Mouse (Mus musculus): ENCODE measurements around the gene Rabif. TPM values are rescaled to one million over a fixed set of nuclear protein-coding genes. Genes with fewer than 3 reads are reported as not detected.
"Not testable (repeated sequence)": the region's sequence is repeated elsewhere in the genome, so short reads cannot be mapped to it uniquely, and the experiment has no call there.

Gene Rabif
- polyA plus RNA-seq (2014; fragmentation: Nextera tagmentation; extraction: Ambion mirVana), result 35.3 and 37.9 TPM in 2 replicates

DNA sequence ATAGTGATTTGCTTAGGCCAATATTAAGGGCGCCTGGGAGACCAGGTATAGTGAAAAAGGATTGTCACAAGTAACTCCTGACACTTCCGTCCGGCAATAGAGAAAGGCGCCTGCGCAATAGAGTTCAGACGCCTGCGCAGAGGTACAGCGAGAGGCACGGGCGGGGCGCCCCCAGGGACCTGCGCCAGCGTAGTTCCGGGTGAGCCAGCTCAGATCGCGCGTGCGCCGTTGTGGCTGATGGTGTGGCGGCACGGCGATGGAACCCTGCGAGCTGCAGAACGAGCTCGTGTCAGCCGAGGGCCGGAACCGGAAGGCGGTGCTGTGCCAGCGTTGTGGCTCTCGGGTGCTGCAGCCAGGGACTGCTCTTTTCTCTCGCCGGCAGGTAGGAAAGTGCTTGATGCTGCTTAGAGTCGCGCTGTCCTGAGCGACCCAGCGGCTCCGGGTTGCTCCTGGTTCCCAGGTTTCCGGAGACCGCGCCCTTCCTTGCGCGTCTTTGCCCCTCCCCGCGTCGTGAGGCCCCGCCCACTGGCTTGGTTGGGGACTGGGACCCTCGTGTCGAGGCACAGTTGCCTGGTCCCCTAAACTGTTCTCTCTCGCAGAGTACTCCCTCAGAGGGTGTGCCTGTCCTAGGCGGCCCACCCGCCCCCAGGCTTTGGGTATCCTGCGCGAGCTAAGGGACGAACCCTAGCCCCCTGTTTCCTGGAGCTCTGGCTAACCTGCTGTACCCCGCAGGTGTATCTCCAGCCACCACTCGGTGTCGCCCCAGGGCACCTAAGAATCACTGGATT is at the start of gene Rabif:
Gene Rabif, plus strand, starts transcription at position 221 of the 788 bp plus-strand sequence.
- Histone ChIP-seq H3K27me3 (ENCODE audit: control insufficient read depth, insufficient read depth, low read length) (no peaks in the 10 kb centered on the region), H3K4me1 (ENCODE audit: control insufficient read depth, insufficient read depth, low read length) (0 out of 2 replicates have a peak, but pooled peaks cover 3% of the 10 kb centered on the region), H3K9me3 (replicated peaks; ENCODE audit: control insufficient read depth, low read length) (no peaks in the 10 kb centered on the region), H3K27ac (ENCODE audit: low read depth, low read length) (peak within 1 kb of the TSS; percentile 90), H3K4me2 (peak within 1 kb of the TSS; percentile 78), H3K9ac (ENCODE audit: low read depth, low read length) (peak within 1 kb of the TSS; percentile 78), H3K36me3 (ENCODE audit: control insufficient read depth, insufficient read depth, low read length) (0 out of 2 replicates have a peak, but pooled peaks cover 2% of the 10 kb centered on the region), H3K4me3 (ENCODE audit: low read depth, low read length) (peak within 1 kb of the TSS; percentile 65)
- peak; percentile 98 for ATAC-seq (replicated peaks; ENCODE audit: insufficient number of reproducible peaks, low FRiP score, low TSS enrichment)
- WGBS (ENCODE audit: insufficient replicate concordance), result under 1% methylated on average over 58 of the region's 58 CpGs

DNA sequence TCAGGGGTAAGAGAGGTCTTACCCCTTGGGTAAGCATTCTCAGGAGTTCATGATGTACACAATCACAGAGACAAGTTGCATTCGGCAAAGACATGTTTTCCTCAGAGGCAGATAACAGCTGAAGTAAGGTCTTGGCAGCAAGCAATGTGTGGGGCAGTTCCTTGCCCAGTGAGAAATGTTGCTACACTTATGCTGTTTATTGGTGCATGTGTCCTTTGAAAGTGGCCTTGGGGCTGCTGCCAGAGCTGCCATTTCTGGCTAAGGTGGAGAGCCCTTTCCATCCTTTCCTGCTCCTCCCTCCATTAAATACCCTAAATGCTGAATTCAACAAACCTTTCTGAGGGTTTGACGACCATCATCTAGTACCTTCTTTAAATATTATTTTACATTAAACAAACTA is 49.0 kb upstream of the Rabif start:
- H3K36me3 ChIP-seq (ENCODE audit: control insufficient read depth, insufficient read depth, low read length), result no peaks in the 10 kb centered on the region
- no peak overlapping the region for H3K4me2 ChIP-seq
- H3K4me1 ChIP-seq (ENCODE audit: control insufficient read depth, insufficient read depth, low read length), result no peaks in the 10 kb centered on the region
- ATAC-seq (replicated peaks; ENCODE audit: insufficient number of reproducible peaks, low FRiP score, low TSS enrichment), result no peak
- WGBS (ENCODE audit: insufficient replicate concordance), result 78% methylated on average over 2 of the region's 2 CpGs
- H3K4me3 ChIP-seq (ENCODE audit: low read depth, low read length), result no peak overlapping the region
- no peak overlapping the region for H3K27ac ChIP-seq (ENCODE audit: low read depth, low read length)
- no peaks in the 10 kb centered on the region for H3K27me3 ChIP-seq (ENCODE audit: control insufficient read depth, insufficient read depth, low read length)
- H3K9ac ChIP-seq (ENCODE audit: low read depth, low read length), result no peak overlapping the region
- H3K9me3 ChIP-seq (replicated peaks; ENCODE audit: control insufficient read depth, low read length), result no peaks in the 10 kb centered on the region

- ATAC-seq (replicated peaks; ENCODE audit: insufficient number of reproducible peaks, low FRiP score, low TSS enrichment); H3K36me3 ChIP-seq (ENCODE audit: control insufficient read depth, insufficient read depth, low read length); H3K9me3 ChIP-seq (replicated peaks; ENCODE audit: control insufficient read depth, low read length); H3K9ac ChIP-seq (ENCODE audit: low read depth, low read length); H3K4me2 ChIP-seq; H3K4me1 ChIP-seq (ENCODE audit: control insufficient read depth, insufficient read depth, low read length); H3K27ac ChIP-seq (ENCODE audit: low read depth, low read length); H3K27me3 ChIP-seq (ENCODE audit: control insufficient read depth, insufficient read depth, low read length); H3K4me3 ChIP-seq (ENCODE audit: low read depth, low read length): not testable (repeated sequence)
- 66% methylated on average over 3 of the region's 3 CpGs for WGBS (ENCODE audit: insufficient replicate concordance)
Measured at GRCm38 (mm10) chr1:134448537-134448936, 45.9 kb upstream of the Rabif start.

DNA sequence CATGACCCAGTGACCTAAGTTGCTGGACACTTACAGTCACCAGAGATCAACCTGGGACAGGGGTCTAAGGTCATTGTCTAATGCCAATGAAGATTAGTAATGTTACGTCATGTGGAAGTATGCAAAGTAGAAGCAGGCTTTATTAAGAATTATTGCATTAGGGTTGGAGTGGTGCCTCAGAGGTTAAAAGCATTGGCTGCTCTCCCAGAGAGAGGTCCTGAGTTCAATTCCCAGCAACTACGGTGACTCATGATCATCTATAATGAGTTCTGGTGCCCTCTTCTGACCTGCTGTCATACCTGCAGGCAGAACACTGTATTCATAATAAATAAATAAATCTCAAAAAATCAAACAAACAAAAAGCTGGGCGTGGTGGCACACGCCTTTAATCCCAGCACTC is 44.2 kb upstream of the Rabif start:
- H3K4me2 ChIP-seq, result no peak overlapping the region
- no peaks in the 10 kb centered on the region for H3K36me3 ChIP-seq (ENCODE audit: control insufficient read depth, insufficient read depth, low read length)
- H3K27ac ChIP-seq (ENCODE audit: low read depth, low read length), result no peak overlapping the region
- WGBS (ENCODE audit: insufficient replicate concordance), result 83% methylated on average over 4 of the region's 4 CpGs
- H3K9me3 ChIP-seq (replicated peaks; ENCODE audit: control insufficient read depth, low read length), result no peaks in the 10 kb centered on the region
- H3K9ac ChIP-seq (ENCODE audit: low read depth, low read length), result no peak overlapping the region
- no peaks in the 10 kb centered on the region for H3K4me1 ChIP-seq (ENCODE audit: control insufficient read depth, insufficient read depth, low read length)
- no peak for ATAC-seq (replicated peaks; ENCODE audit: insufficient number of reproducible peaks, low FRiP score, low TSS enrichment)
- H3K4me3 ChIP-seq (ENCODE audit: low read depth, low read length), result no peak overlapping the region
- no peaks in the 10 kb centered on the region for H3K27me3 ChIP-seq (ENCODE audit: control insufficient read depth, insufficient read depth, low read length)

- Histone ChIP-seq H3K4me3 (ENCODE audit: low read depth, low read length) (no peak overlapping the region), H3K36me3 (ENCODE audit: control insufficient read depth, insufficient read depth, low read length) (no peaks in the 10 kb centered on the region), H3K9me3 (replicated peaks; ENCODE audit: control insufficient read depth, low read length) (no peaks in the 10 kb centered on the region), H3K4me1 (ENCODE audit: control insufficient read depth, insufficient read depth, low read length) (peaks cover 1% of the 10 kb centered on the region; the same call in 1 of the 2 replicates), H3K27ac (ENCODE audit: low read depth, low read length) (no peak overlapping the region), H3K9ac (ENCODE audit: low read depth, low read length) (no peak overlapping the region), H3K4me2 (no peak overlapping the region), H3K27me3 (ENCODE audit: control insufficient read depth, insufficient read depth, low read length) (no peaks in the 10 kb centered on the region)
- ATAC-seq (replicated peaks; ENCODE audit: insufficient number of reproducible peaks, low FRiP score, low TSS enrichment), result no peak
- 42% methylated on average over 3 of the region's 3 CpGs for WGBS (ENCODE audit: insufficient replicate concordance)
Measured at GRCm38 (mm10) chr1:134450986-134451385, 43.5 kb upstream of the Rabif start.

DNA sequence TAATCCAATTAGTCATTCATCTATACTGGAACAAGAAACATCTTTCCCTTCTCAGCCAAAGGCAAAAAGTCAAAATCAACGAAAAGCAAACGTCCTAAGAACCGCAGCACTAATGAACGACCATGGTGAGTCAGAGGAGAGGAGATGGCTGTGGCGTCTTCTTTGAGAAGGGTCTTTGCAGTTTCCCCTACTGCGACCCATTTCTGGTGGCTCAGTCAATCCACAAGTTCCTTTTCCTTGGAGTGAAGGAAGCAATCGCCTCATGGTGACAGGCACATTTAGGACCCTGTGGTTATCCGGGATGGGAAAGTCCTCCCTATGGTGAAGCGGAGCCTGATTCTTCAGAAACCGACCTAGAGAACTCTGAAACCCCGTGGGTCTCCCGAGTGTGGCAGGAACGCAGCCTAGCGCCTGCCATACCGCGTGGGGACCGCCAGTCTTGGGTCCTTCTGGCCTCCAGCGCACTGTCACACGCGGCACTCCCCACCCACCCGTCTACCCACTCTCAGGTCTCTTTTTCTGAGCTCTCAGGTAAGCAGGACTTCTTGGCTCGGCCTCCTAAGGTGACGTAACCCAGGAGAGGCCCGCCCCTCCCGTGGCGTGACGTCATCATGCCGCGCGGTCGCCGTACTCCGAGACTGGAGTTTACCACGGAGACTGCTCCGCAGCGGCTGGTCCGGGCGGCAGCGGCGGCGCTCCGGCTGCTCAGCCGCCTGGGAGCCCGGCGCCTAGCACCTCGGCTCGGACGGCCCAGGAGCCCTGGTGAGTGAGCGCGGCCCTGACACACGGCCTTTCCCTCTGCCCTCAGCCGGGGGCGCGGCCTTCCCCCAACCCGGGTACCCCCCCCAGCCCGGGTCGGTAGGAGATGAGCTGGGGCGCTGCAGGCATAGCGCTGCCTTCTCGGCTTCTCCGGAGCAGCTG is 39.3 kb upstream of the Rabif start, which contains the start of gene Klhl12:
Gene Klhl12, plus strand, starts transcription at position 628 of the 921 bp plus-strand sequence.
- peak within 1 kb of the TSS; percentile 67 for H3K4me2 ChIP-seq
- peak within 1 kb of the TSS; percentile 63 for H3K4me3 ChIP-seq (ENCODE audit: low read depth, low read length)
- ATAC-seq (replicated peaks; ENCODE audit: insufficient number of reproducible peaks, low FRiP score, low TSS enrichment), result peak; percentile 91
- no peaks in the 10 kb centered on the region for H3K9me3 ChIP-seq (replicated peaks; ENCODE audit: control insufficient read depth, low read length)
- peak within 1 kb of the TSS; percentile 74 for H3K9ac ChIP-seq (ENCODE audit: low read depth, low read length)
- H3K36me3 ChIP-seq (ENCODE audit: control insufficient read depth, insufficient read depth, low read length), result peaks cover 4% of the 10 kb centered on the region; the same call in 1 of the 2 replicates
- H3K27me3 ChIP-seq (ENCODE audit: control insufficient read depth, insufficient read depth, low read length), result no peaks in the 10 kb centered on the region
- peak within 1 kb of the TSS; percentile 7; the same call in 1 of the 2 replicates for H3K27ac ChIP-seq (ENCODE audit: low read depth, low read length)
- peaks cover 7% of the 10 kb centered on the region; the same call in 1 of the 2 replicates for H3K4me1 ChIP-seq (ENCODE audit: control insufficient read depth, insufficient read depth, low read length)
- WGBS (ENCODE audit: insufficient replicate concordance), result under 1% methylated on average over 61 of the region's 61 CpGs

DNA sequence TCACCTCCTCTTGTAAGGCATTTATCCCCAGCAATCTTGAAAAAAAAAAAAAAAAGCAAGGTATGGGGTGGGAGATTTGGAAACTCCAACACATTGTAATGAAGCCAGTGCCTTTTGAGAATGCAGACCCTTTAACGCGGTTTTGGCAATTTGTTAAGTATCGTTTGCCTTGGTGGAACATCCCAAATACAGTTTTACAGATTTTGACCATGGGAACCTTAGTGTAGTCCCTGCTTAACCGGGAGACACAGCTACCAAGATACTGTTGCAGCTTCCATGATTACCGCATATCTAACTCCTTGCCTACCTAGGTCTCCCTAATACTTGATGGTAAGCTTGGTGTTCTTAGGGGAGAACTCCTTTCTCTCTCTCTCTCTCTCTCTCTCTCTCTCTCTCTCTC is 38.4 kb upstream of the Rabif start:
- 21% methylated on average over 5 of the region's 5 CpGs for WGBS (ENCODE audit: insufficient replicate concordance)
- Histone ChIP-seq H3K4me2 (peak overlapping the region; percentile 65), H3K27ac (ENCODE audit: low read depth, low read length) (no peak overlapping the region), H3K9ac (ENCODE audit: low read depth, low read length) (peak overlapping the region; percentile 74), H3K27me3 (ENCODE audit: control insufficient read depth, insufficient read depth, low read length) (no peaks in the 10 kb centered on the region), H3K36me3 (ENCODE audit: control insufficient read depth, insufficient read depth, low read length) (peaks cover 5% of the 10 kb centered on the region), H3K4me3 (ENCODE audit: low read depth, low read length) (peak overlapping the region; percentile 63), H3K9me3 (replicated peaks; ENCODE audit: control insufficient read depth, low read length) (no peaks in the 10 kb centered on the region), H3K4me1 (ENCODE audit: control insufficient read depth, insufficient read depth, low read length) (peaks cover 7% of the 10 kb centered on the region; the same call in 1 of the 2 replicates)
- ATAC-seq (replicated peaks; ENCODE audit: insufficient number of reproducible peaks, low FRiP score, low TSS enrichment), result no peak

DNA sequence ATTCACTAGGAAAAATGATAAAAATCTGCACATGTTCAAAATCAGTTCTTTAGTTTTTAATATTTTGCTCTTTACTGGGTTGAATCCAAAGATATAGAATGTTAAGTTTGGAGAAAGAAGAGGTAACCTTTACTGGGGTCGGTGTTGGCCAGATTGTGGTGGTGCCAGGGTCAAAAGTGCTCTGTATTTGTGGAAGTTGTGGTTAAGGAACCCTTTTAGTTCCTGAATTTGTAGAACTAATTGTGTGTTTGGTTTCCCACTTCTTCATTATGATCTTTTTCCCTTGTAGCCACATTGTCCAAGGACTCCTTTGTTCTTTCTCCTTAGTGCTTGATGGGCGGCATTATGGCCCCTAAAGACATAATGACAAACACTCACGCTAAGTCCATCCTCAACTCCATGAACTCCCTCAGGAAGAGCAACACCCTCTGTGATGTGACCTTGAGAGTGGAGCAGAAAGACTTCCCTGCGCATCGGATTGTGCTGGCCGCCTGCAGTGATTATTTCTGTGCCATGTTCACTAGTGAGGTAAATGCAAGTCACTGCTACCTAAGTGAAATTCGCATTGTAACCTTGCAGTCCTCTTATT is 36.2 kb upstream of the Rabif start:
- no peak overlapping the region for H3K4me2 ChIP-seq
- H3K9ac ChIP-seq (ENCODE audit: low read depth, low read length), result no peak overlapping the region
- WGBS (ENCODE audit: insufficient replicate concordance), result 89% methylated on average over 7 of the region's 7 CpGs
- ATAC-seq (replicated peaks; ENCODE audit: insufficient number of reproducible peaks, low FRiP score, low TSS enrichment), result no peak
- peaks cover 7% of the 10 kb centered on the region; the same call in 1 of the 2 replicates for H3K4me1 ChIP-seq (ENCODE audit: control insufficient read depth, insufficient read depth, low read length)
- H3K27me3 ChIP-seq (ENCODE audit: control insufficient read depth, insufficient read depth, low read length), result no peaks in the 10 kb centered on the region
- H3K27ac ChIP-seq (ENCODE audit: low read depth, low read length), result no peak overlapping the region
- no peaks in the 10 kb centered on the region for H3K9me3 ChIP-seq (replicated peaks; ENCODE audit: control insufficient read depth, low read length)
- H3K36me3 ChIP-seq (ENCODE audit: control insufficient read depth, insufficient read depth, low read length), result peaks cover 8% of the 10 kb centered on the region
- H3K4me3 ChIP-seq (ENCODE audit: low read depth, low read length), result no peak overlapping the region

Data from heart, embryonic 11.5 days (tissue).